Mouse (Mus musculus): ENCODE measurements around the gene Fermt2. TPM values are rescaled to one million over a fixed set of nuclear protein-coding genes. Genes with fewer than 3 reads are reported as not detected.

Gene Fermt2
- polyA plus RNA-seq, 1 experiment: not detected

GRCm38 (mm10) chr14:45460491-45460890, 69.4 kb downstream of the Fermt2 start:
- TF ChIP-seq GATA1 (IDR thresholded peaks at IDR 0.05; ENCODE audit: low read length) (no peak), TAL1 (IDR thresholded peaks at IDR 0.05; ENCODE audit: low read length) (no peak)
- Histone ChIP-seq H3K4me1 (ENCODE audit: control insufficient read depth) (peaks cover 2% of the 10 kb centered on the region), H3K4me3 (replicated peaks) (no peak overlapping the region), H3K36me3 (ENCODE audit: control insufficient read depth) (peaks cover 5% of the 10 kb centered on the region; the same call in 1 of the 2 replicates), H3K27me3 (ENCODE audit: control insufficient read depth) (no peaks in the 10 kb centered on the region), H3K9me3 (ENCODE audit: control insufficient read depth, low read length) (no peaks in the 10 kb centered on the region)

DNA sequence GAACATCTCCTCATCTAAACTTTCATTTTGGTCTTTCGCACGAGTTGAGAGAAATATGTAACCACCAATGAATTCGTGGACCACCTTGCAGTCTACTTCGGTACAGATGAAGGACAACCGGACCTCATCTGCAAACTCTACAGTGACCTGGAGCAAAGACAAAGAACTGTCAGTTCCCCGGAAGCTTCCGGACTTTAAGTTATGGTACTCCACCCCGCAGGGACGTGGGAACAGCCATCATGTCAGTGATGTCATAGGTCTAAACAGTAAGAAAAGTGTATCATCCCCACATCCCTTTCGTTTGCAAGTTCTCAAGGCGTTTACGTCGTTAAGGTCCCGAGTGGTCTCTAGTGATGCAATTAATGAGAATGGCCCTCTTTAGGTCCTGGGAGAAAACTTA, 70.0 kb downstream of the Fermt2 start:
- H3K36me3 ChIP-seq (ENCODE audit: control insufficient read depth): peaks cover 5% of the 10 kb centered on the region; the same call in 1 of the 2 replicates
- H3K27me3 ChIP-seq (ENCODE audit: control insufficient read depth): no peaks in the 10 kb centered on the region
- TF ChIP-seq GATA1 (IDR thresholded peaks at IDR 0.05; ENCODE audit: low read length) (no peak), TAL1 (IDR thresholded peaks at IDR 0.05; ENCODE audit: low read length) (no peak)
- no peak overlapping the region for H3K4me3 ChIP-seq (replicated peaks)
- H3K4me1 ChIP-seq (ENCODE audit: control insufficient read depth): peaks cover 2% of the 10 kb centered on the region
- H3K9me3 ChIP-seq (ENCODE audit: control insufficient read depth, low read length): no peaks in the 10 kb centered on the region

- TF ChIP-seq GATA1 (IDR thresholded peaks at IDR 0.05; ENCODE audit: low read length): no peak
- H3K4me3 ChIP-seq (replicated peaks): no peak overlapping the region
- H3K9me3 ChIP-seq (ENCODE audit: control insufficient read depth, low read length): no peaks in the 10 kb centered on the region
- H3K4me1 ChIP-seq (ENCODE audit: control insufficient read depth): peaks cover 16% of the 10 kb centered on the region
- H3K36me3 ChIP-seq (ENCODE audit: control insufficient read depth): peaks cover 2% of the 10 kb centered on the region; the same call in 1 of the 2 replicates
- H3K27me3 ChIP-seq (ENCODE audit: control insufficient read depth): no peaks in the 10 kb centered on the region
Measured at GRCm38 (mm10) chr14:45457003-45457402, 72.9 kb downstream of the Fermt2 start.

- TF ChIP-seq TAL1 (IDR thresholded peaks at IDR 0.05; ENCODE audit: low read length): no peak
- no peak for TF ChIP-seq GATA1 (IDR thresholded peaks at IDR 0.05; ENCODE audit: low read length)
Measured at GRCm38 (mm10) chr14:45456502-45456846, 73.4 kb downstream of the Fermt2 start.

GRCm38 (mm10) chr14:45455651-45456501, 74.0 kb downstream of the Fermt2 start:
- H3K9me3 ChIP-seq (ENCODE audit: control insufficient read depth, low read length): no peaks in the 10 kb centered on the region
- TF ChIP-seq TAL1 (IDR thresholded peaks at IDR 0.05; ENCODE audit: low read length): no peak
- TF ChIP-seq GATA1 (IDR thresholded peaks at IDR 0.05; ENCODE audit: low read length): no peak
- no peaks in the 10 kb centered on the region for H3K27me3 ChIP-seq (ENCODE audit: control insufficient read depth)
- peaks cover 22% of the 10 kb centered on the region for H3K4me1 ChIP-seq (ENCODE audit: control insufficient read depth)
- H3K4me3 ChIP-seq (replicated peaks): no peak overlapping the region
- H3K36me3 ChIP-seq (ENCODE audit: control insufficient read depth): peaks cover 2% of the 10 kb centered on the region; the same call in 1 of the 2 replicates

More at GRCm38 (mm10) chr14:45456502-45456846, 73.4 kb downstream of the Fermt2 start:
- Histone ChIP-seq H3K9me3 (ENCODE audit: control insufficient read depth, low read length) (no peaks in the 10 kb centered on the region), H3K4me3 (replicated peaks) (no peak overlapping the region), H3K4me1 (ENCODE audit: control insufficient read depth) (peaks cover 19% of the 10 kb centered on the region), H3K27me3 (ENCODE audit: control insufficient read depth) (no peaks in the 10 kb centered on the region), H3K36me3 (ENCODE audit: control insufficient read depth) (peaks cover 2% of the 10 kb centered on the region; the same call in 1 of the 2 replicates)

- H3K36me3 ChIP-seq (ENCODE audit: control insufficient read depth): no peaks in the 10 kb centered on the region; the same call in 1 of the 2 replicates
- H3K4me3 ChIP-seq (replicated peaks): no peak overlapping the region
- TF ChIP-seq TAL1 (IDR thresholded peaks at IDR 0.05; ENCODE audit: low read length) (no peak), GATA1 (IDR thresholded peaks at IDR 0.05; ENCODE audit: low read length) (no peak)
- H3K27me3 ChIP-seq (ENCODE audit: control insufficient read depth): no peaks in the 10 kb centered on the region
- peaks cover 24% of the 10 kb centered on the region for H3K4me1 ChIP-seq (ENCODE audit: control insufficient read depth)
- no peaks in the 10 kb centered on the region for H3K9me3 ChIP-seq (ENCODE audit: control insufficient read depth, low read length)
Measured at GRCm38 (mm10) chr14:45453538-45454233, 76.2 kb downstream of the Fermt2 start.

DNA sequence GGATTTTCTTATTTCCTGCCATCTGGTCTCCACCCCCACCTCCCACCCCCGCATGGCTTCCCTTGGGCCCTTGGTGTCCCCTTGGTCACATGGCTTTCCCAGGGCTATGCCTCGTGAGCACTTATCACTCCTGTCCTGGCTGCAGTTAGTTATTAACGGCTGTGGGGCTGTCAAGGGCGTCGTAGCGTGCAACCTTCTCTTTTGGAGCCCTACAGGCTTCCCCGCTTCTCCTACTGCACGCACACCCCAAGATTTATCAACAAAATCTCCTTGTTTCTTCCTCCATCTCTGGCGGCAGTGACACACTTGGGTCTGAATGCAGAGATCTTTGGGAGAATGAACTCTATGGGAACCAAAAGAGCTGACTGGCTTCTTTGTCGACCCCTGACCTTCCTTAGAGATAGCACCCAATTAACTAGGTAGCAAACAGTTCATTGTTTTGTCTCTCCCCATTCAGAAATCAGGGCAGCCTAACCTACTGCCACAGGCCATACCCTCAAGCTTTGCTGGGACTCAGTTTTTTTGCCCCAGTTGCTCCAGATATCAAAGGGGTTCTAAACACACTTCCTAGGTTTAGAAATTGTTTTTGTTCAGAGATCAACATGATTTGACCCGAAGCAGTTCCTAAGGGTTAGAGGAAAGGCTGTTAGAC, 76.9 kb downstream of the Fermt2 start:
- no peaks in the 10 kb centered on the region for H3K27me3 ChIP-seq (ENCODE audit: control insufficient read depth)
- H3K36me3 ChIP-seq (ENCODE audit: control insufficient read depth): no peaks in the 10 kb centered on the region; the same call in 1 of the 2 replicates
- no peaks in the 10 kb centered on the region for H3K9me3 ChIP-seq (ENCODE audit: control insufficient read depth, low read length)
- no peak overlapping the region for H3K4me3 ChIP-seq (replicated peaks)
- TF ChIP-seq TAL1 (IDR thresholded peaks at IDR 0.05; ENCODE audit: low read length) (no peak), GATA1 (IDR thresholded peaks at IDR 0.05; ENCODE audit: low read length) (no peak)
- H3K4me1 ChIP-seq (ENCODE audit: control insufficient read depth): peaks cover 24% of the 10 kb centered on the region

- H3K4me1 ChIP-seq (ENCODE audit: control insufficient read depth): peaks cover 24% of the 10 kb centered on the region
- TF ChIP-seq GATA1 (IDR thresholded peaks at IDR 0.05; ENCODE audit: low read length) (no peak), TAL1 (IDR thresholded peaks at IDR 0.05; ENCODE audit: low read length) (no peak)
- H3K36me3 ChIP-seq (ENCODE audit: control insufficient read depth): no peaks in the 10 kb centered on the region
- no peak overlapping the region for H3K4me3 ChIP-seq (replicated peaks)
- no peaks in the 10 kb centered on the region for H3K27me3 ChIP-seq (ENCODE audit: control insufficient read depth)
- H3K9me3 ChIP-seq (ENCODE audit: control insufficient read depth, low read length): no peaks in the 10 kb centered on the region
Measured at GRCm38 (mm10) chr14:45452148-45452547, 77.8 kb downstream of the Fermt2 start.

DNA sequence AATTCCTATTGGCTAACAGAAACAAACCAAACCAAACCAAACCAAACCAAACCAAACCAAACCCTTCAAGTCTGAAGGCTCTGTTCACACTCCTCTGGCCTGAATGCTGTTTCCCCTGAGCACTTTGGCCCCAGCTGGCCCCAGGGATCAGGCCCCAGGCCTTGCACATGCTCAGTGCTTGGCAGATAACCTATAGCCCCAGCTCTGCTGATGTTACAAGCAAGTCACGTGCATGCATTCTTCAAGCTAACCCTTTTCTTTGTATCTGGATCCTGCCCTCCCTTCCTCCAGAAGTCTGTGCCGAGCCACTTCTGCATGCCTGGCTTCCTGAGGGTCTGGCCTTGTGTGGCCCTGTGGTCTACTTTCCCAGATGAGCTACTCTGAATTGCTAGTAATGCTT, 78.8 kb downstream of the Fermt2 start:
- Histone ChIP-seq H3K4me3 (replicated peaks) (no peak overlapping the region), H3K36me3 (ENCODE audit: control insufficient read depth) (no peaks in the 10 kb centered on the region), H3K27me3 (ENCODE audit: control insufficient read depth) (no peaks in the 10 kb centered on the region), H3K4me1 (ENCODE audit: control insufficient read depth) (peaks cover 22% of the 10 kb centered on the region), H3K9me3 (ENCODE audit: control insufficient read depth, low read length) (no peaks in the 10 kb centered on the region)
- TF ChIP-seq TAL1 (IDR thresholded peaks at IDR 0.05; ENCODE audit: low read length) (no peak), GATA1 (IDR thresholded peaks at IDR 0.05; ENCODE audit: low read length) (no peak)

All from erythroblast, embryonic 14.5 days (primary cell).